28 mouse cellular contexts compared by ENCODE assay signal in genomic region chr1:19981189-19981588, GRCm38 (mm10).
DNase-seq lines count a peak whose midpoint lies in the region; ATAC-seq lines count a peak whose summit lies in the region.
"Had no signal": no experiment of that assay in that cellular context is flagged by ENCODE, and none has a peak within 500 bp of the region (broad histone marks: within the 10 kb centered on the region; RNA-seq: fewer than 3 reads in every experiment).

No protein-coding gene starts in this region.

- H3K27ac ChIP-seq in hindbrain, embryonic 10.5 days = no peak overlapping the region
- no peak overlapping the region for H3K27ac ChIP-seq in hindbrain, embryonic 12.5 days
- no peak overlapping the region for H3K27ac ChIP-seq in neural tube, embryonic 11.5 days (ENCODE audit: low read depth, low read length)
- H3K27ac ChIP-seq: heart, embryonic 13.5 days; hindbrain, embryonic 15.5 days; layer of hippocampus, adult 2 months; limb, embryonic 13.5 days; lung, embryonic 15.5 days; midbrain, embryonic 13.5 days; stomach, embryonic 15.5 days had no signal

- no peaks in the 10 kb centered on the region for H3K9me3 ChIP-seq in hindbrain, embryonic 10.5 days
- no peaks in the 10 kb centered on the region for H3K9me3 ChIP-seq in hindbrain, embryonic 12.5 days (replicated peaks)
- H3K9me3 ChIP-seq in neural tube, embryonic 11.5 days (ENCODE audit: control insufficient read depth, low read length) = no peaks in the 10 kb centered on the region
- H3K9me3 ChIP-seq: heart, embryonic 13.5 days; hindbrain, embryonic 15.5 days; limb, embryonic 13.5 days; lung, embryonic 15.5 days; midbrain, embryonic 13.5 days; stomach, embryonic 15.5 days had no signal

- peak; percentile 20 for DNase-seq in hindbrain, embryonic 10.5 days (ENCODE audit: low spot score)
- DNase-seq in neural tube, embryonic 11.5 days (ENCODE audit: low spot score) = peak; percentile 34
- no peak for DNase-seq in neural tube, embryonic 10.5 days (ENCODE audit: extremely low spot score, low spot score)
- peak; percentile 34 for DNase-seq in embryo, embryonic 11 days
- no peak for DNase-seq in layer of hippocampus, postnatal 25 days (ENCODE audit: extremely low spot score in 1 of 2, low spot score in 1 of 2)
- DNase-seq: adrenal gland, adult 2 months; adrenal gland, postnatal 36 days; B cell, adult 2 months; cerebellum, adult 8-10 months; cerebellum, postnatal 25 days; forebrain, postnatal 0 days; gastrocnemius, postnatal 10 days; heart, postnatal 10 days; kidney, adult 11 months; kidney, postnatal 36 days; right cerebral cortex, postnatal 25 days had no signal

- peaks cover 53% of the 10 kb centered on the region for H3K27me3 ChIP-seq in hindbrain, embryonic 10.5 days (ENCODE audit: insufficient read depth, poor library complexity, severe bottlenecking)
- no peaks in the 10 kb centered on the region for H3K27me3 ChIP-seq in hindbrain, embryonic 12.5 days
- no peaks in the 10 kb centered on the region for H3K27me3 ChIP-seq in neural tube, embryonic 11.5 days (ENCODE audit: control insufficient read depth, insufficient read depth, low read length)
- H3K27me3 ChIP-seq: heart, embryonic 13.5 days; hindbrain, embryonic 15.5 days; limb, embryonic 13.5 days; lung, embryonic 15.5 days; stomach, embryonic 15.5 days had no signal

- peaks cover 6% of the 10 kb centered on the region for H3K4me1 ChIP-seq in hindbrain, embryonic 10.5 days (replicated peaks)
- H3K4me1 ChIP-seq in hindbrain, embryonic 12.5 days = 0 out of 2 replicates have a peak, but pooled peaks cover 2% of the 10 kb centered on the region
- H3K4me1 ChIP-seq in neural tube, embryonic 11.5 days (ENCODE audit: control insufficient read depth, insufficient read depth, low read length) = no peaks in the 10 kb centered on the region; the same call in 1 of the 2 replicates
- H3K4me1 ChIP-seq: heart, embryonic 13.5 days; limb, embryonic 13.5 days; lung, embryonic 15.5 days; stomach, embryonic 15.5 days had no signal

- H3K4me3 ChIP-seq in hindbrain, embryonic 10.5 days = no peak overlapping the region
- no peak overlapping the region for H3K4me3 ChIP-seq in hindbrain, embryonic 12.5 days
- no peak overlapping the region for H3K4me3 ChIP-seq in neural tube, embryonic 11.5 days (ENCODE audit: low read depth, low read length)
- H3K4me3 ChIP-seq: erythroblast, embryonic 14.5 days; heart, embryonic 13.5 days; hindbrain, embryonic 15.5 days; layer of hippocampus, adult 2 months; limb, embryonic 13.5 days; lung, embryonic 15.5 days; midbrain, embryonic 13.5 days; myocyte; stomach, embryonic 15.5 days had no signal

- no peak overlapping the region for H3K4me2 ChIP-seq in hindbrain, embryonic 12.5 days (replicated peaks)
- H3K4me2 ChIP-seq in neural tube, embryonic 11.5 days (ENCODE audit: low read depth) = no peak overlapping the region
- H3K4me2 ChIP-seq: heart, embryonic 13.5 days; hindbrain, embryonic 15.5 days; limb, embryonic 13.5 days; liver, embryonic 11.5 days; lung, embryonic 15.5 days; midbrain, embryonic 13.5 days; stomach, embryonic 15.5 days had no signal

- no peaks in the 10 kb centered on the region for H3K36me3 ChIP-seq in hindbrain, embryonic 10.5 days
- no peaks in the 10 kb centered on the region for H3K36me3 ChIP-seq in hindbrain, embryonic 12.5 days
- H3K36me3 ChIP-seq in neural tube, embryonic 11.5 days (ENCODE audit: control insufficient read depth, insufficient read depth, low read length) = no peaks in the 10 kb centered on the region
- H3K36me3 ChIP-seq: heart, embryonic 13.5 days; hindbrain, embryonic 15.5 days; limb, embryonic 13.5 days; lung, embryonic 15.5 days; midbrain, embryonic 13.5 days; stomach, embryonic 15.5 days had no signal

- no peak overlapping the region for H3K9ac ChIP-seq in hindbrain, embryonic 12.5 days
- no peak overlapping the region for H3K9ac ChIP-seq in neural tube, embryonic 11.5 days (ENCODE audit: low read length)
- H3K9ac ChIP-seq: forebrain, postnatal 0 days; heart, embryonic 13.5 days; hindbrain, embryonic 15.5 days; limb, embryonic 13.5 days; lung, embryonic 15.5 days; midbrain, embryonic 13.5 days; stomach, embryonic 15.5 days had no signal

- ATAC-seq in hindbrain, embryonic 12.5 days (ENCODE audit: low FRiP score) = no peak; the same call in 1 of the 2 replicates
- ATAC-seq in neural tube, embryonic 11.5 days (ENCODE audit: insufficient read depth, low FRiP score, low TSS enrichment) = peak; percentile 79
- ATAC-seq: forebrain, postnatal 0 days; inflammation-experienced regulatory T-cells, adult 6 months; midbrain, embryonic 13.5 days had no signal

- 13% methylated on average over 1 of the region's 1 CpGs for WGBS in hindbrain, embryonic 10.5 days
- 24% methylated on average over 1 of the region's 1 CpGs for WGBS in hindbrain, embryonic 12.5 days
- WGBS in neural tube, embryonic 11.5 days = 21% methylated on average over 1 of the region's 1 CpGs

Comparison
In these comparisons a context has a peak if more than half of its experiments do, and no peak if none do; other contexts are left out.
1. DNase-seq: peak in hindbrain, embryonic 10.5 days (single experiment), neural tube, embryonic 11.5 days (single experiment) and embryo, embryonic 11 days (single experiment); none in neural tube, embryonic 10.5 days (single experiment) and layer of hippocampus, postnatal 25 days (0 of 2).